In the genomic region with DNA sequence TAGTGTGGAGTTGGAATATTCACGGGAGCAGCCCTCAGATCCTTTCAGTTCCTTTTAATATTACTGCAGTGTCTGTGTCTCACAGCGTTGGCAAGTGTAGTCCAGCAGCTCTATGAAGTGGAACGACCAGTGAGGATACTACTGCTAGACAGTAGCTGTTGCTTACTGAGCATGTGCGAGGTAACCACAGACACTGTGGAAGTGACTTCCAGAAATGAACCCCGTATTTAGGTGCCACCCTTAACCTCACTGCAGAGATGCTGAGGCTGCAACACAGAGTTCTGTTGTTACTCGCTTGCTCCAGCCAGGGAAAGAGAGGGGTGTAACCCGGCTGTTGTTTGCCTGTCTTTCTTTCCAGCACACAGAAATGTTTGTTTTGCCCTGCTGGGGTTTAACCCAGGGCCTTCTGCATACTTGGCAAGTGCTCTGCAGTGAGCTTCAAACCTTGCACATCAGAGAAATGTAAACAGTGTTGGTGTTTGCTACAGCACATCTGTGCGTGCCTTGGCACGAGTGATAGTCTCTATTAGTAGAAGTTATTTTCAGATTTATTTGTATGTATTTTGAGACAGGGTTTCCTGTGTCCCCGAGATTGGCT, we compare ENCODE assay signal across 8 mouse cellular contexts. TPM values are rescaled to one million over a fixed set of nuclear protein-coding genes. Genes with fewer than 3 reads are reported as not detected.
DNase-seq lines count a peak whose midpoint lies in the region; ATAC-seq and TF ChIP-seq lines count a peak whose summit lies in the region.

A gene (minus strand): TSS at position 293 of the 598 bp plus-strand sequence.

- H3K4me3 ChIP-seq in cortical plate, adult 2 months (ENCODE audit: insufficient read depth, low read length) = peak within 1 kb of the TSS; percentile 16; the same call in 1 of the 2 replicates
- H3K4me3 ChIP-seq in hindbrain, postnatal 0 days (ENCODE audit: low read length) = no peak within 1 kb of the TSS
- no peak within 1 kb of the TSS for H3K4me3 ChIP-seq in limb, embryonic 15.5 days

- 76% methylated on average over 10 of the region's 10 CpGs for WGBS in hindbrain, postnatal 0 days
- WGBS in limb, embryonic 15.5 days = 77% methylated on average over 10 of the region's 10 CpGs

- 0 out of 2 replicates have a peak, but pooled peaks have one; percentile 49 for ATAC-seq in hindbrain, postnatal 0 days
- ATAC-seq in limb, embryonic 15.5 days (ENCODE audit: insufficient number of reproducible peaks, low FRiP score, low TSS enrichment, low read depth) = no peak
- no peak for ATAC-seq in monocyte, adult 5-6 weeks (replicated peaks; ENCODE audit: insufficient number of reproducible peaks, low FRiP score, low TSS enrichment, poor library complexity, severe bottlenecking)

- TF ChIP-seq POLR2A in cortical plate, adult 2 months (IDR thresholded peaks at IDR 0.05; ENCODE audit: extremely low read depth, insufficient read depth, low read length) = no peak

- peak within 1 kb of the TSS; percentile 86 for H3K27ac ChIP-seq in cortical plate, adult 2 months (ENCODE audit: insufficient read depth, low read length)
- H3K27ac ChIP-seq in hindbrain, postnatal 0 days = peak within 1 kb of the TSS; percentile 51; the same call in 1 of the 2 replicates
- H3K27ac ChIP-seq in limb, embryonic 15.5 days = no peak within 1 kb of the TSS

- no peaks in the 10 kb centered on the region for H3K9me3 ChIP-seq in hindbrain, postnatal 0 days (ENCODE audit: low read length)
- H3K9me3 ChIP-seq in limb, embryonic 15.5 days = no peaks in the 10 kb centered on the region

- no peaks in the 10 kb centered on the region for H3K4me1 ChIP-seq in cortical plate, adult 2 months (ENCODE audit: control insufficient read depth, insufficient read depth, low read length)
- no peaks in the 10 kb centered on the region for H3K4me1 ChIP-seq in hindbrain, postnatal 0 days (ENCODE audit: insufficient read depth, low read length)
- H3K4me1 ChIP-seq in limb, embryonic 15.5 days = no peaks in the 10 kb centered on the region

- no peaks in the 10 kb centered on the region for H3K27me3 ChIP-seq in hindbrain, postnatal 0 days (ENCODE audit: insufficient read depth, low read length)
- H3K27me3 ChIP-seq in limb, embryonic 15.5 days = no peaks in the 10 kb centered on the region

- no peak within 1 kb of the TSS for H3K4me2 ChIP-seq in hindbrain, postnatal 0 days (ENCODE audit: low read depth, low read length)
- H3K4me2 ChIP-seq in limb, embryonic 15.5 days = no peak within 1 kb of the TSS

- DNase-seq in ovary, postnatal 36 days (ENCODE audit: low spot score) = peak; percentile 13
- no peak for DNase-seq in ovary, postnatal 14 days (ENCODE audit: low spot score)
- peak; percentile 2 for DNase-seq in hindbrain, postnatal 0 days (ENCODE audit: low spot score)
- DNase-seq in right cerebral cortex, postnatal 14 days = no peak
- DNase-seq in c-Kit-positive CD71-positive TER-119-positive erythroid progenitor cells, embryonic 14.5 days (ENCODE audit: low spot score) = no peak

- peaks cover 4% of the 10 kb centered on the region; the same call in 1 of the 2 replicates for H3K36me3 ChIP-seq in hindbrain, postnatal 0 days (ENCODE audit: insufficient read depth, low read length)
- peaks cover 36% of the 10 kb centered on the region for H3K36me3 ChIP-seq in limb, embryonic 15.5 days

- no peak within 1 kb of the TSS for H3K9ac ChIP-seq in hindbrain, postnatal 0 days (replicated peaks; ENCODE audit: low read length)
- no peak within 1 kb of the TSS for H3K9ac ChIP-seq in limb, embryonic 15.5 days

- no peak for TF ChIP-seq CTCF in cortical plate, adult 2 months (IDR thresholded peaks at IDR 0.05; ENCODE audit: extremely low read depth, insufficient read depth, low read length)
- no peak for TF ChIP-seq CTCF in hindbrain, postnatal 0 days (IDR thresholded peaks at IDR 0.05; ENCODE audit: low read depth)

RNA-seq across cellular contexts. Expression of the gene that starts here (rescaled TPM):
- polyA plus RNA-seq in cortical plate, adult 2 months (2012; rRNA removed) = 19.5 and 22.9 TPM in 2 replicates
- 5.1 and 7.2 TPM in 2 replicates for total RNA-seq in hindbrain, postnatal 0 days (2014; rRNA removed)
- polyA plus RNA-seq in hindbrain, postnatal 0 days (2015; fragmentation: Nextera tagmentation; extraction: Ambion mirVana) = 19.6 and 19.9 TPM in 2 replicates
- polyA plus RNA-seq in limb, embryonic 15.5 days (2015; fragmentation: Nextera tagmentation; extraction: Ambion mirVana) = 27.9 and 32.3 TPM in 2 replicates
- total RNA-seq in monocyte, adult 5-6 weeks (2017) = 56.2 to 58.5 TPM (median 58.1 TPM) in 3 replicates

Comparison
In these comparisons a context has a peak if more than half of its experiments do, and no peak if none do; other contexts are left out.
1. DNase-seq: peak in ovary, postnatal 36 days (single experiment) and hindbrain, postnatal 0 days (single experiment); none in ovary, postnatal 14 days (single experiment), right cerebral cortex, postnatal 14 days (single experiment) and c-Kit-positive CD71-positive TER-119-positive erythroid progenitor cells, embryonic 14.5 days (single experiment).